Mouse (Mus musculus) gastrocnemius, adult 2 months (tissue): ENCODE measurements around the gene Tent4a. TPM values are rescaled to one million over a fixed set of nuclear protein-coding genes. Genes with fewer than 3 reads are reported as not detected.
A peak's percentile ranks its signal among the peaks of the same experiment; 100 is the strongest.

ENCODE experiments used
- DNase-seq: peaks from one replicate; pipeline ENCODE4 v3.0.0; 2022
- H3K27ac ChIP-seq: fragments of 200-600 bp; 2 replicates; pipeline ENCODE4 v1.8.1; 2022; ENCODE audit warnings: mild to moderate bottlenecking
- H3K4me3 ChIP-seq: fragments of 200-600 bp; 2 replicates; pipeline ENCODE4 v1.8.1; 2022; ENCODE audit warnings: mild to moderate bottlenecking, moderate library complexity
- CTCF ChIP-seq: fragments of 200-600 bp; IDR thresholded peaks from 2 replicates; pipeline ENCODE4 v1.8.1; 2022; ENCODE audit warnings: antibody characterized with exemption, mild to moderate bottlenecking, moderate library complexity
- intact Hi-C: fragments of 180-260 bp; cut with DNase I; formaldehyde crosslinking; loops from one replicate; pipeline ENCODE4 v1.15.1; 2025
- total RNA-seq, 2 experiments: library from RNA; stranded (reverse); gene quantifications; 2 replicates each; pipeline ENCODE4 v1.2.3; 2021

The Tent4a gene
- total RNA-seq, 2 experiments from 2014 or later, result 5.2 to 7.8 TPM

DNA sequence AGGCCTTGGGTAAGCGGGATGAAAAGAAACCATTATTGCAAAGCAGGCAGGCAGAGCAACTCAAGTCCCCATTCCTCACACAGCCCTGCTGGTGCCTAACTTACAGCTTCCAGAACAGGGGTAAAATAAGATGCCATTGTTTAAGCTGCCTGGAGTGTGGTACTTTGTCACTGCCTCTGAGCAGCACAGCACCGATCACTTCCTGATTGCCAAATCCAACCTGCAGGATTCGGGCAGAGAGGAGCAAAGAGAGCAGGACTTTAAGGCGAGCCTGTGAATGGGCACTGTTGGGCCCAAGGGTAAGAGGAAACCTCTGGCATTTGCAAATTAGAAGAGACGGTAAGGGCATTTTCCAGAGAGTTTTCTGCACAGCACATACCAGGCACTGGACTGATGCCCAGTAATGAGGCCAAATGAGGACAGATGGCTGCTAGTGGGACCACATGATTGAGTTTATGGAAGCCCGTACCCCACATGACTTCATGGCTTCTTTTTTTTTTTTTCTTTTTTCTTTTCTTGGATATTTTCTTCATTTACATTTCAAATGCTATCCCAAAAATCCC, 23.8 kb upstream of the Tent4a start:
- Histone ChIP-seq H3K27ac (no peak overlapping the region), H3K4me3 (no peak overlapping the region)
- intact Hi-C loops, result no loop called here
- no peak for TF ChIP-seq CTCF
- DNase-seq, result peak; percentile 48

DNA sequence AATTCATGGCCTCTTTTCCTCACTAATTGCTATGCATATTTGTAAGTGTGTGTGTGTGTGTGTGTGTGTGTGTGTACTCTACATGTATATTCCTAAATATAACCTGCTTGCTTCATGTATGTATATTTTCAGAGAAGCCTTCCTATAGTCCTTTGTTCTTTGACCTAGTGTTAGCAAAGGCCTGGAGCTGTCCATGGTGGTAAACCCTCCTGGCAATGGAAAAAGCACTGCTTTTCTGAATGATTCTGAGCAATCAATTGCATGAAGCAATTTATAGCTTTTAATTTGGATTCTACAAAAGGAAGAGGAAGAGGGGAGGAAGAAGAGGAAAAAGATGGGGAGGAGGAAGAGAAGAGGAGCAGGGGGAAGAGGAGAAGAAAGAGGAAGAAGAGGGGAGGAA, 22.3 kb upstream of the Tent4a start:
- Histone ChIP-seq H3K27ac (no peak overlapping the region), H3K4me3 (no peak overlapping the region)
- intact Hi-C loops, result no loop called here
- TF ChIP-seq CTCF, result no peak
- DNase-seq, result no peak

DNA sequence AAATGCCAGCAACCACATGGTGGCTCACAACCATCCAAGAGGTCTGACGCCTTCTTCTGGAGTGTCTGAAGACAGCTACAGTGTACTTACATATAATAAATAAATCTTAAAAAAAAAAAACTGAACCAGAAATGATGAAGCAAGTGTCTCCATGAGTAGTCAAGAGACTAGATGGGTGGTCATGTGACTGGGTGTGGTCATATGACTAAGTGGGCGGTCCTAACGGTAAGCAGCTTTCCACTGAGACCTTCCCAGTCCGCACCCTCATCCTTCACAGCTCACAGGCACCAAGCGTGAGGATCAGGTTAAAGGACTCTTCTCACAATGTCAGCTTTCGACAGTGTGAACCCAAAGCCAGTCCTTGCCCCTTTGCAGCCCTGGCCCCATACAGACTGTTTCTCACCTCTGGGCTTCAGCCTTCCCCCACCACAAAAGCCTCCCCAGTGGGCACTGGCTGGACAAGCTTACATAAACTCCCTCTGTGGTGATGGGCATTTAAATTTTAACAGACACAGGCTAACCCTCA, 21.6 kb upstream of the Tent4a start:
- no peak overlapping the region for H3K27ac ChIP-seq
- intact Hi-C loops, result no loop called here
- no peak overlapping the region for H3K4me3 ChIP-seq
- no peak for TF ChIP-seq CTCF
- no peak for DNase-seq

DNA sequence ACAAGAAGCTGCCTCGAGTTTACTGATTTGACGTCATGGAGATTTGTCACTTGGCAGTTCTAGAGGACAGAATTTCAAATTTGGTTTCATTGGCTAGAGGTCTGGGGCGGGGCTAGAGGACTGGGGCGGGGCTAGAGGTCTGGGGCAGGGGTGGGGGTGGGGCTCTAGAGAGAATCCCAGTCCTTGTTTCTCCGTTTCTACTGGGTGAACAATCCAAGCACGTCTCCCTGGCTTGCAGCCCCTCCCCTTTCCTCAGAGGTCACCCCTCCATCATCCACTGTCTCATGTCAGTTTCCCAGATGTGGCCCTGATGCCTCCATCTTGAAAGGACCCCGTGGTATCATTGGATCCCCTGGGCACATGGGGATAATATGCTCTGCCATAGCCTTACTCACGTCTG, 20.6 kb upstream of the Tent4a start:
- intact Hi-C loops, result no loop called here
- no peak for TF ChIP-seq CTCF

DNA sequence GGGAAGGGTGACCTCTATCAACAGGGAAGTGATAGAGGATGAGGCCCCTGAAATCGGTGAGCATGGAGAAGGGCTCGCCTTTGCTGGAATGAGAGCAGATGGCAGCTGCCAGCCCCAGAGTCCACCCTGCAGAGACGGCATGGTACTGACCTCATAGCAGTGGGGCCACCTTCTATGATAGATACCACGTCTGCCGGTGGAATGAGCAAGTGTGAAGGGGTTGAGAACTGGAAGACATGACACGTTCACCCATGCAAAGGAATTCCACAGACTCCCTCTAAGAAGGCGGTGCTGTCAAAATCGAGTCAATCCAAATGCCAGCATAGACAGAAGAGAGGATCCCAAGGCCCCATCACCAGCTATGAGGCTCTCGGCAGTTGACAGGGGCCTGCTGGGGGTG, 19.8 kb upstream of the Tent4a start:
- intact Hi-C loops, result no loop called here
- Histone ChIP-seq H3K4me3 (no peak overlapping the region), H3K27ac (no peak overlapping the region)
- no peak for TF ChIP-seq CTCF
- DNase-seq, result no peak

More for the DNA sequence above, 20.6 kb upstream of the Tent4a start:
- DNase-seq, result no peak
- Histone ChIP-seq H3K4me3 (no peak overlapping the region), H3K27ac (no peak overlapping the region)

DNA sequence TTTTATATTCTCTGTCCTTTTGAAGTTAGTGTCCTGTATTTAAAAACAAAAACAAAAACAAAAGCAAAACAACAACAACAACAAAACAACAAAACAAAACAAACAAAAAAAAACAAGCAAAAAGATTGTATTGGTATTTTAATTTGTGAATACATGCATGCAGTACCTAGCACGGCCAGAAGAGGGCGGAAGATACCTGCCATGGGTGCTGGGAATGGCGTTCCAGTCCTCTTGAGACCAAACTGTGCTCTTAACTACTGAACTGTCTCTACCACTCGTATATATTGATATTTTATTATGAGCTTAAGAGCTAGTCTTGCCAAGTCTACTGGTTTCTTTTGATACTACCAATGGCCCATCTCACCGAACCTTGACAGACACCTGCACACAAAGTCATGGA, 18.6 kb upstream of the Tent4a start:
- H3K4me3 ChIP-seq, result no peak overlapping the region
- peak; percentile 44 for DNase-seq
- no peak overlapping the region for H3K27ac ChIP-seq
- peak; percentile 92 for TF ChIP-seq CTCF
- intact Hi-C loops, result loop anchor here (2.0 kb wide), 2 partner anchors 58 to 102 kb away; partner anchors contain the start of gene Srd5a1

DNA sequence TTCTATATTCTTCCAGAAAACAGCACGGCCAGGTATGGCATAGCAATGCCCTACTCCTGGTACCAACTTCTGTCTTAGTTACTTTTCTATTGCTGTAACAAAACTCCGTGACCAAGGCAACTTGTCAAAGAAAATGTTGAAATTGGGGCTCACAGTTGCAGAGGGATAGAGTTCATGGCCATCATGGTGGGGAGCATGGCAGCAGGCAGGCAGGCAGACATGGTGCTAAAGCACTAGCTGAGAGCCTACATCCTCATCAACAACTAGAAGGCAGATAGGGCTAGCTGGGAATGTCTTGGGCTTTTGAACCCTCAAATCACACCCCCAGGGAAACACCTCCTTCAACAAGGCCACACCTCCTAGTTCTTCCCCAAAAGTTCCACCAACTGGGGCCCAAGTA, 16.4 kb upstream of the Tent4a start:
- no peak for DNase-seq
- TF ChIP-seq CTCF, result no peak
- Histone ChIP-seq H3K4me3 (no peak overlapping the region), H3K27ac (no peak overlapping the region)
- intact Hi-C loops, result loop anchor here (1.0 kb wide), 1 partner anchor 42 kb away; no protein-coding TSS in a partner anchor

DNA sequence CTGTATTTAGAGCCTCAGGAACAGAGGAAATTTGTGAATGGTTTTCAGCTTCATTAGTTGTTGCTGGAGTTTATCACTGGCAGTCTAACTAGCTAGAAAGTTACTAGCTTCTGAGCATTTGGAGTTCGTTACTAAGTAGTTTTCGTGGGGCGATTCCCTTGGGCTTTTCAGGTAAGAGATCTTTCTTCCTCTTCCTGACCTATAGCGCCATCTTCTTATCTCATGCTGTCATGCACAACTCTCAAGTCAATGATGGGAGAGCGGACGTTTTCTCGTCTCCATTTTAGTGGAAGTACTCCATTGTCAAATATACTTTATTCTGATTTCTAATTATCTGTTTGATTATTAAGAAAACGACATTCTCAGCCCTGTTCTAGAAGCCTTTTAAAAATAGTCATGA, 15.6 kb upstream of the Tent4a start:
- no peak for DNase-seq
- Histone ChIP-seq H3K4me3 (no peak overlapping the region), H3K27ac (no peak overlapping the region)
- peak; percentile 68 for TF ChIP-seq CTCF
- intact Hi-C loops, result loop anchor here (1.0 kb wide), 1 partner anchor 41 kb away; no protein-coding TSS in a partner anchor

DNA sequence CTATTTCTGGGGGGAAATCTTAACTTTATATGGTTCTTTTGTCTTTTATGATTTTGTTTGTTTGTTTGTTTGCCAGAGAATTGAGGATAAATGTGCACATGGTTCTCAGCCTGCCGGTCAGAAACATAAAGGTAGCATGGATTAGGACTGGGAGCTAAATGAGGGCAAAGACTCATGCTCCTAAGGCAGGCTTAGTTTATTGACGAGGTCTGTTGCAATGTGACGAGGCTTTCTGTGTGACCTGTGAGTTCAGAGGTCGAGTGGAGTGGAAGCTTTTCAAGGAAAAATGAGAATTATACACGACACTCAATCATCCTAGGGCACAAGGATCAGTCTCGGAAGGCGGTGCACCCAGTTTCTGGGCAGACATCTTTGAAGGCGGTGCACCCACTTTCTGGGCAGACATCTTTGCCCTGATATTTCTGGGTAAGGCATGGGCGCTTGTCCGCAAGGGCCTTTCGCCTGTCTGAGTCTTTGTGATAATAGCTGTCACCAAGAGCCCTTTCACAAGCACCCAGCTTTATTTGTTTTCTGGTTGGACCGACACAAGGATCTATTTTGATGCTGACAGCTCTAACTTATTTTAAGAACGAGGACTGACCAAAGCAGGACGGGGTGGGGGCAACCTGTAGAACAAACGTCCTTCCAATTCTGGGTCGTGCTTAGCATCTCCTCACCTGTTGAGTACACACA, 13.2 kb upstream of the Tent4a start:
- DNase-seq, result no peak
- intact Hi-C loops, result no loop called here
- no peak for TF ChIP-seq CTCF
- no peak overlapping the region for H3K27ac ChIP-seq
- no peak overlapping the region for H3K4me3 ChIP-seq

DNA sequence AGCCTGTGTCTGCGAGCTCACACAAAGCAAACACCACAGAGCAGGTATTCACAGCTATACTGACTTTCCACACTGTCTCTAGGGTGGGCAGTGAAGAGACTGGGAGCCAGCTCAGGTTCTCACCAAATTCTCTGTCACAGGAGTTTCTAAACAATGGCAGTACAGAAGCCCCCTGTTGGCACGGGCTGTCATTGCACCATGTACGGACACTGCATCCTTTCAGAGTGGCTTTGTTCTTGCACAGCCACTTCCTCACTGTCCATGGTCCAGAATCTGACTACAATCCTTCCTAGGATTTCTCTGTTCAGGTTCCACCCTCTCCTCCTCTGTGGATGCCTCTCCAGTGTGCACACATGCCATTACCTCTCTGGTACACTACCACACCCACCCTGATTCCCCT, 10.6 kb upstream of the Tent4a start:
- no peak for DNase-seq
- intact Hi-C loops, result no loop called here
- peak; percentile 56 for TF ChIP-seq CTCF

DNA sequence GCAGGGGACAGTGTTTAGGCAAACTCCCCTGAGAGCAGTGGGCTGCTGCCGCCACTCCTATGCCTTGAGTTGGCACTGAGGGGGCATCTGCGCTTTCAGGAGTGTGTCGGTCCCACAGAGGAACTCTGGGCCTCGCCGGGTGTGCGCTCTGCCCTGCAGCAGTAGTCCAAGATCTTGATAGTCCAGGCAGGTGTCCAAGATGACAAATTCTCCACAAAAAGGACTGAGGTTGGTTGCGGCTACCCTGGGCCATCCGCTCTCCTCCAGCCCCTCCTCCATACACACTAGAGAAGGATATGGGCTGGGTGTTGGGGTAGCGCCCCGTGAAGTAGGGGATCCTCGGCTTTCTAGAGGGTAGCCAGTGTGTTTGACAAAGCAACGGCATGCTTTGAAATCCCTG, 9.2 kb upstream of the Tent4a start:
- H3K27ac ChIP-seq, result peak overlapping the region; percentile 91
- intact Hi-C loops, result no loop called here
- DNase-seq, result no peak
- peak overlapping the region; percentile 35 for H3K4me3 ChIP-seq
- TF ChIP-seq CTCF, result no peak

More for the DNA sequence above, 10.6 kb upstream of the Tent4a start:
- Histone ChIP-seq H3K27ac (no peak overlapping the region), H3K4me3 (no peak overlapping the region)

DNA sequence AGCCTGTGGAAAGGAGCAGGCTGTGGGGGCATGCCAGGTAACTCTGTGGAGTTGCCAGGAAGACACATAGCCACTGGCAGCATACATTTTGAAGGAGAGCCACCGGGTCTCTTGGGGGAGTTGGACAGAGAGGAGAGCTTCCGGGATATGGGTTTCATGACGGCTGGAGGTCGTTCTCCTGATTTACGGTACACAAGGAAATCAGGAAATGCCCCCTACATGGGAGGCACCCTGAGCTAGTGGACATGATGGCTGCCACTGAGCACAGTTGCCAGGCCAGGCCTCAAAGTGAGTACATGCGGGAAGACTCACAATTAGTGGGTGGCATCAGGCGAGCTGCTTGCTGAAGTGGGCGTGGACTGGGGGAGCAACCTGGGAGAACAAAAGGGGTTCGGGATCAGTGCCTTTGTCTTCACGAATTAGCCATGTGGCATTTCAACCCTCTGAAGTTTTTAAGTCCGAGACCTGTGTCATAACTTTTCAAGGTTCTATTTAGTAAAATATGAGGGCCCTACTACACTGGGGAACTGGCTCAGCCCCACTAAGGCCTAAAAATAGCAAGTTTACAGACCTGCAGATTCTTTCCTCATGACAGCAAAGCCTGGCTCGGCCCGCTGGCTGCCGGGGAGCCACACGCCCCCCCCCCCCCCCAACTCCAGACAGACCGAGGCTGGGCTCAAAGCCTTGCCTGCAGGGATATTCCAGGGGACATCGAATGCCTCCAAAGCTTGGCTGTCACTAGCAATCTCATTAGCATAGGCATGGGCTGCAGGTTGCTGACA, 8.3 kb upstream of the Tent4a start:
- Histone ChIP-seq H3K27ac (peak overlapping the region; percentile 91), H3K4me3 (peak overlapping the region; percentile 35)
- intact Hi-C loops, result no loop called here
- peak; percentile 86 for DNase-seq
- no peak for TF ChIP-seq CTCF

DNA sequence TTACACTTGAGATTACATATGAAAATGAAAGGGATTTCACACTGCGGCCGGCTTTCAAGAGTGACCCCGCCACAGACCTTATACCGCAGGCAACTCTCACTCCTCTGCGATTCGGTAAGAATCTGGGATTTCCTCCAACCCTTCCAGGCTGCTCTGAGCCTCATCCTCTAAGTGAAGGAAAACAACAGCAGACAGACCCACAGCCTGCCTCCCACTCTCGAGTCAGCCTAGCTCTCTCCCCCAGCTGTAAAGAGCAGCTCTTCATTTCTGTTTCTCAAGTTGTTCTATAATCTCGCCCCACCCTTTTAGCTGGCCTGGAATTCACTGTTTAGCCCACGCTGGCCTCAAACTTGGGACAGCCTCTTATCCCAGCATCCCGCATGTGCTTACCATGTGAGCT, 7.4 kb upstream of the Tent4a start:
- intact Hi-C loops, result no loop called here
- Histone ChIP-seq H3K27ac (peak overlapping the region; percentile 91), H3K4me3 (peak overlapping the region; percentile 60)
- TF ChIP-seq CTCF, result no peak
- DNase-seq, result peak; percentile 48
